Mouse (Mus musculus): ENCODE measurements at regions not wholly inside any gene's neighbourhood (a gene's known extent, or its start where the extent isn't known, plus 50 kb on each side); places are given as distances from the start of the nearest gene placed in this dataset.

DNA sequence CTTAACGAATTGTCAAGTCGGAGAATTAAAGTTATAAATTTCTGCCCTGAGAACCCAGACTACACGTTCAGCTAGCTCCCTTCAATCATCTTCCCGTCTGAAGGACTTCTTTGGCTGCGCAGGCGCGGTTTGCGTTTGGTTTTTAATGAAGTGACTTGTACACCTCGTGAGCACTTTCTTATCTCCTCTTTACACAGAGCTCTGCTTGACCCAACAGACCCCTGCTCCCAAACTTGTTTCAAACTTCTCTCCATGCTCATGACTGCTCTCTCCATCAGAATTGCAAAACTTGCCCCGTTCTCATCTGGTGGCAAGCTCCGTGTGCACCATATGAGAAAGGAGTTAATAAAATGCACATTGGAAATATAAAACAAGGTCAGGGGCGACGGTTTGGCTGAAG lies 257.2 kb upstream of the Nt5e start:
- no peak for DNase-seq

GRCm38 (mm10) chr9:88073165-88073564 lies 253.8 kb upstream of the Nt5e start:
- peak; percentile 27 for DNase-seq

DNA sequence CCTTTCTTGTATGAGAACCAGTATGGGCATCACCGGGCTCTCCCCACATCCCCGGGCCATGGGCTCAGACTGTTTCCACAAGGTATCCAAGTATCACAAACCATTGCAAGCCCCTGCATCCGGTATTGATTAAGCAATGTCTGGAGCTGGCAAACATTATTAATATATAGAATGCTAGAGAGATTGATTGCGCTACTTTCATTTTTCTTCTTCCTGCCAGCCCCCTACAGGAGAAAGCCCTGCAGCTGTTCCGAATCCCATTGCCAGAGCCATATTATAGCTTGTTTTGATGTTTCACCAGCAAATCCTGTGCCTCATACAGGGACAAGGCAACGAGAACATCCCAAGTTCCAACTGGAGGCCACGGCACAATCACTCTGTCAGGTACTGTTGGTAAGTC lies 253.4 kb upstream of the Nt5e start:
- DNase-seq: no peak

DNA sequence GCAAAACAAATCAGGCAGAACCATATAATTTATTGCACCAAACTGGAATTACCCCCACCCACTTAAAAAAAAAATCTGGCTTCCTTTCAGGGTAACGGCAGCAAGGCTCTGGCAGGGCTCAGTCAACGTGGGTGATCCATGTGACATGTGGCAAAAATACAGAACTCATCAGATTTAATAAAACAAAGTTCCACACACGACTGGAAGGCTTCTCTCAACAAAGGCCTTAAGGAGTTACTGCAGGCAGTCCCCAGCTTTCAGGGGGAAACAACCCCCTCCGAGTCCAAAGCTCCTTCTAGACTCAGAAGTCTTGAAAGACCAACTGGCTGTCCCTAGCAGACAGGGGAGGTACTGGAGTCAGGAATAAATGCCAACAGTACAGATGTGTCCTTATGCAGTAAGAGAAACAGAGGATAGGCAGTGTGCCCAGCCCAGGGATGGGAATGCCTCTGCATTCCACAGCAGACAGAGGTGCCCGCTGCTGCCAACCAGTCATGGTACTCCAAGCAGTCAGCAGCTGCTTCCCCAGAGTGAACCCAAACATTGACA lies 244.0 kb upstream of the Nt5e start:
- DNase-seq: no peak

- DNase-seq: no peak
Observed at GRCm38 (mm10) chr9:88085181-88085816, 241.7 kb upstream of the Nt5e start.

DNA sequence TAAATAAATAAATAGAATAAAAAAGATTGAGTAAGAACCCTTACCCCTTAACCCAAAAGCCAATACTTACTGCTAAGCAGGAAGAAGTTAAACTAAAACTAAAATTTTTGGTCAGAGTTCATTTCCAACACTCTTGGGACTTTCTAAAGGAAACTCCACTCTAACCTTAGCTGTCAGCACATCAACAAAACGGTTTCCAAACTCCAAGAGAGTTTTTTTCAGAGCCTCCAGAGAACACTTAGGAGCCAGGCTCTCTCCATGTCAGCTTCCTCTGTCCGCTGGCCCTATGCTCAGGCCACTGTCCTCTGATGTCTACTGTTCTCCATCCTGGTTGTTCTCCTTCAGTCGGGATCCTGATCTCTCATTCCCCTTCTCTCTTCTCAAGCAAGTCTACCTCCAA lies 241.1 kb upstream of the Nt5e start:
- no peak for DNase-seq

DNA sequence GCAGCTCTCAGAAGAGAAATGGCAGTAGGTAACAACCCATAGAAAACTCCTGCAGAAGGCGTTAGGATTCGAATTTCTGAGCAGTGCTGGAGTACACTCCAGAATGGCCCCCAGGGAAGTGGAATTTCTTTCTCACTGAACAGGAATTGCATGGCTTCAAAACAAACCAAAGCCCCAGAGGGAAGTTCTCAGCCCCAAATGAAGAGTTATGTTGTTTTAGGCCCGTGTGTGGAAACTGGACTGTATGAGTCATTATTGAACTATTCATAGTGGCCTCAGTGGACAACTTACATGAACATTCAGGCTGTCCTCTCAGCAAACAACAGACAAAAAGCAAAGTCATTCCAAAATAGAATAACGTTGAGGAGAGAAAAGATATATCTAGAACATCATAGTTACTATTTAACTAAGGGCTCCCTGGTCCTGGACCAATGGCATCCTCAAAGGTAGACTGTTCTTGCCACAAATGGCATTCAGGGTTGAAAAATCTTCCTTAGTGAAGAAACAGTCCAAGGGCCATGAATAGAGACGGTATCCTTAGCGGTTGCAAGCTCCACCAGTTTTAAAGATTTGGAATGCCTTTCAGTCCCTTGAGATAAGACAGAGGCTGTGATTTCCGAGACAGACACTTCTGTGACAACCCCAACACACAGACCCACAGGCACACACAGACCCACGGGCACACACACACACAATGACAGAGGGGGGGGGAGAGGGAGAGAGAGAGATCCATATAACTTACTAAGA lies 235.0 kb upstream of the Nt5e start:
- no peak for DNase-seq

DNA sequence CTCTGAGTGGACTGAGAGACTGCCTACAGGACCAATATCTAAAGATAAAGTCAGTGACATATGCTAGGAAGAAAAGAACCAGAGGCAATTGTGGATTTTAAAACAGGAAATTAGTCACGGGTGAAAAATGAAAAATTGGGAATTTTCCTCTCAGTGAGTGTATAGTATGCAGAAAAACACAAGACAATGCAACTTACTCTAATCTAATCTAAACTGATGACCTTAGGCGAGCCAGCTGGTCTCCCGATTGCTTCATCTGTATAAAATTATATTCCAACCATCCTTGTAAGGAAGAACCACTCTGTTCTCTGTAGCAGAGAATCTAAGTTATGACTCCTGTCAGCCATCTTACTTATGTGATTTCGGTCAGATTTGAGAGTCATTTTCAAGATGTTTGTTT lies 234.4 kb upstream of the Nt5e start:
- DNase-seq: no peak

- no peak for DNase-seq
Observed at GRCm38 (mm10) chr9:88113094-88113493, 213.9 kb upstream of the Nt5e start.

DNA sequence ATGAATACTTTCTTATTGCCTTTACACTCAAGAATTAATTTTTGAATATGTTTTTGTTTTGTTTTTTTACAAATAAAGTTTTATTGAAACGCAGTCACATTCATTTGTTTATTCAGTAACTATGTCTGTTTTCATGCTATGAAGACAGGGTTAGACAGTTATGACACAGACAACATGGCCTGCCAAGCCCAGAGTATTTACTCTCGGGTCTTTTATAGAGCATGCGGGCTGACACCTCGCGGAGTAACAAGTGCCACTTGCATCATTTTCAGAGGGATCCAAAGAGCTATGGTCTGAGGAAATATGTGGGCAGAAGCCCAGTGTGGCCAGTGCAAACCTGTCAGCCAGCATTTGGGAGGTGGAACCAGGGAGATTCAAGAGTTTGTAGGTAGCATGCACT lies 206.5 kb upstream of the Nt5e start:
- no peak for DNase-seq

- no peak for DNase-seq
Observed at GRCm38 (mm10) chr9:88120963-88121570, 205.9 kb upstream of the Nt5e start.

DNA sequence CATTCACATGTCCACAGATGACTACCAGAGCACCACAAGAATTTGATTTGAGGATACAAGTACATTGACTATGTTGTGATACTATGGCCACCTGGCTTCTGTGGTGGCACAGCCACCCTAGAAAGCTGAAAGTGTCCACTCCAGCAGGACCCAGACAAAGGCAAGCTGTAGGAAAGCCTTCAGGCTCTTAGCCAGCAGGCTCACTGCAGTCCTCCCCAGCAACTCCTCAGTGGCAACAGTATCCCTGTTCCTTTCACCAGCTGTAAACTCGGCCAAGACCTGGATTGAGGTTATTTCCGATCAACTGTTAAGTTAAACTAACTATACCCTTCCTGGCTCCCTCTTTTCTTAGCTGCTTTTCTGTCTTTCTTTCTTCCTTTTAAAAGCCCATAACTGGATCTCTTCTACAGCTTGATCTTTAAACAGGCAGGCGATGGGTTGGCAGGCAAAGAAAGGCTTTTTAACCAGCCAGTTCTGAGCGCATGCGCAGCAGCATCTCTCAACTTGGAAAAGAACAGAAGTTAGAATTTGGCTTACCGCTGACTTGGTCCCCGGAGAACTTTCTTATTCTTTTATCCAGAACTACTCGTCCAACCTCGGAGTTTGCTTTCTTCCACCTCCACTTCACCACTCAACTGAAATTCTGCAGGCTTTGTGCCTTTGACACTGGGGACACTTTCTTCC lies 202.5 kb upstream of the Nt5e start:
- DNase-seq: peak; percentile 4

DNA sequence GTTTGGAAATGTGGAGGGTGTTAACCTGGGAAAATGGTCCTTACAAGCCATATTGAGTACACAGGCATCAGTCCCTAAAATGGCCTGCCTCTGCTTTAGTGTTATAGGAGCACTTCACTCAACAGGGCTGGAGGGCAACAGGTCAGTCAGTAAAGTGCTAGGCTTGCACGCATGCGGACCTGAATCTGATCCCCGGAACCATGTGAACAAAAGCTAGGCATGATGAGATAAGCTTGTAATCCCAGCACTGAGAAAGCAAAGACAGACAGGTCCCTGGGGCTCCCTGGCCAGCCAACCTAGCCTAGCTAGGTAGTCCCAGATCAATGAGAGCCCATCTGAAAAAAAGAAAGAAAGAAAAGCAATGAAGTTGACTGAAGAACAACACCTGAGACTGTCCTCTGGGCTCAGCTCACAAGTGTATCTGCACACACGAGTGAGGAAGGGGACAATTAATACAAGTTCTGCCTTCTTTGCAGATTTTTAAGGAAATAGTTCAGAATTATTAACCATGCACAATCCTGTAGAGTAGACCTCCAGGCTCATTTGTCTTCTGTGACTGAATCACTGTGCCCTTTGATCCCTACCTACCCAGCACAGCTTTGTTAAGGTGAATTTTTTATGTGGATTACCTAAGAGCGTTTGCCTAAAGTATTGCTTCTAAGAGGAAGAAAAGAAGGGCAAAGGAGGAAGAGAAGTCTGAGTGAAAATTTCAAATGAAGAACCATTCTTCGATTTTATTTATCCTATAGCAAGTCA lies 163.8 kb upstream of the Nt5e start:
- no peak for DNase-seq

GRCm38 (mm10) chr9:88177575-88178254 lies 149.3 kb upstream of the Nt5e start:
- no peak for DNase-seq

DNA sequence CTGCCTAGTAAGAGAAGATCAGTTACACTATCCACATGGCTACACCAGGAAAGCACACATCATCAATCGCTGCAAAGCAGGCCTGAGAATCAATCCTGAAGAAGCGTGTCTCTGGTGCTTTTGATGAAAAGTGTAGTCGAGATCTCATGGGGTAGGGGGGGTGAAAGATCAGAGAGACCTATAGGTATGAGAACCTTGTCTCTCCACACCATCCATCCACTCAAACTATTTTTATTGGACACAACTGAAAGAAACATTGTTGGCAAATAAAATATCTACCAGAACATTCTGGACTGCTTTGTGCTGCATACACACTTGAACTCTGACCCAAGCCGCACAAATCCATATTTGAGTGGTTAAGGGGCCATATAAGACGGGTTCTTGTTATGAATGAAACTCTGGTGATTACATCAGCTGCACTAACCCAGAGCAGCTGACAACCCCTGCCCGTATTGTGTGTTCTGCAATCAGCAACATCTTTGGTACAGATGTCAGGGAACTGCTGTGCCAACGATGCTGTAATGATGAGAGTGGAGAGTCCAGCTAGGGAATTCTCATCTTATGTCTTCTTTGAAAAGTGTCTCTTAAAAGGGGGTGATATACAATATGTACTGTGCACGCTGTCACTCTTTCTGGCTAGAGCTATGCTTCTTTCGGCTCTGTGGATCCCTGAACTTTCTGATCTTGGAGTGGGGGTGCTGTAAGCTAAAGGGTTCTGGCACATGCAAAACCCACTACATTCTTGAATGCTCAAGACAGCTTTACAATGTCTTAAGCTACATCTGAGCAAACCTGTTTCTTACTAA lies 145.6 kb upstream of the Nt5e start:
- no peak for DNase-seq

DNA sequence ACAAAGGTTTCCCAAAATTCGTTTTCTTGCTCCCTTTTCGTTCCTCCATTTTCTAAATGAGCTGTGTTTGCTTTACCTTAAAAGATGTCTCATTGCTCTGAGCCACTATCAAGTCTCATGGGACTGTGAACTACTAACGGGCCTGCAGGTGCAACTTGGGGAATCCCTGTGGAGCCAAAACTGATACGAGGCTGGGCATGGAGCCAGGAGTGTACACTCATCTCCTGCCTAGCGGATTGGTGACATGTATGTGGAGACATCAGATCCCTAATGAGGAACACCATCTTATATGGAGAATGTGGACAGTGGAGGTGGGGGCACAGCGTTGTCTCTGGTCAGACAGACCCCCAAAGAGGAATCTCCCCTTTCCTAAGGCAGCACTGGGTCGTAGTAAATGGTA lies 119.6 kb upstream of the Nt5e start:
- DNase-seq: no peak

DNA sequence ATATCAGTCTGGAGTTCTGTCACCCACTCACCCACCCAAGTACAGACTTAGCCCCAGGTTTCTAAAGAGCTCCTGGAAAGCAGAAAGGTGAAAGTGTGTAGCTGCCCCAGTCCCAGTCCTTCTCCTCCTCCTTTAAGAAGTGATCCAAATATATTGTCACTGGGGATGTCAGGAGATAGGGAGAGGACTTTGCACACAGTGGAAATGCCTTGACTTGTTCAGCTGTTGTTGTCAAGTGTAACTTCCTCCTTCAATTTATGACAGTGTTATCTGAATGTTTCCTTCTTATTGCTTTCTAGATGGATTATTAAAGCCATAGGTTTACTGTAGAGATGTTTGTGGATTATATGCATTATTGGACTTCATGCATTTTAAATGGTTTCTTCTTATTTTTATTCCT lies 119.0 kb upstream of the Nt5e start:
- no peak for DNase-seq

DNA sequence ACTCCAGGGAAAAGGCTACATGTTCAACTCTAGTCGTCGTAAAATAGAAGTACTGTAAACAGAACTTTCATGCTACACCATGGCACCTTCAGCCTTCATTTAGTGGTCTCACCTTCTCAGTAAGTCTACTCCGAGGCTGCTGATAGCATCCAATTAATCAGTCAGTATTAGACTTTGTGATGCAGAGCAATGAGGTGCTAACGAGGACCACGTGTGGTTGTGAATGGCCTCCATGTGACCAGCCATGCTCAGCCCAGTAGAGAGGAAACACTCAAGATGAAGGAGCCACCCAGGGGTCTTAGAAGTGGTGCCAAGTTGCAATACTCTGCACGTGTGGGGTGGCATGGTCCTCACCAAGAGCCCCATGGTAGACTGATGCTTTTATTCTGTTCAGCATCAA lies 112.2 kb upstream of the Nt5e start:
- no peak for DNase-seq

- no peak for DNase-seq
Observed at GRCm38 (mm10) chr9:88220360-88220759, 106.6 kb upstream of the Nt5e start.

- no peak for DNase-seq
Observed at GRCm38 (mm10) chr9:88221276-88221675, 105.7 kb upstream of the Nt5e start.
